Mouse (Mus musculus): Measurements from ENCODE around the gene Gm7971. TPM values are rescaled to one million over a fixed set of nuclear protein-coding genes. Genes with fewer than 3 reads are reported as not detected.
"Not testable (repeated sequence)": the region's sequence is repeated elsewhere in the genome, so short reads cannot be mapped to it uniquely, and the experiment has no call there.

Gene Gm7971
- polyA plus RNA-seq (2016; fragmentation: Nextera tagmentation; extraction: Ambion mirVana), result not detected in 2 replicates

DNA sequence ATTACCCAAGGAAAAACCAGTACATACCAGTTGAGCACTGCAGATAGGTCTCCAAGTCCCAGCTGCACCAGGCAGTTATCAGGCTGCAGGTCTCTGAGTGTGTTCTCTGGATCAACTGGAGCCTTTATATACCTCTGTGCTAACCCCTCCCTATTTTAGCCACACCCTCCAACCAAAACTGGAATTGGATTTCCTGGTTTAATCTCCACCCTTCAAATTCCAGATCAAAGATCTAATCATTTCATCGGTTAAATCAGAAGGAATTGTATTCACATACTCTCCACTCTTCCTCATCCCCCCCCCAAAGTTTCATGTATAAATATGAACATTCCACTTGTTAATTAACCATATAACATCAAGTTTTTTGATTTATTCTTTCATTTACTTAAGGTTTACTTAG lies at the start of gene Gm7971:
Gene Gm7971, minus strand, starts transcription at position 101 of the 400 bp plus-strand sequence.
- WGBS, result no CpG with 5 or more reads among the region's 1 CpGs
- not testable (repeated sequence) for H3K27me3 ChIP-seq; H3K27ac ChIP-seq; H3K4me2 ChIP-seq (replicated peaks); H3K9ac ChIP-seq; H3K4me1 ChIP-seq; H3K4me3 ChIP-seq; H3K36me3 ChIP-seq; H3K9me3 ChIP-seq; ATAC-seq (ENCODE audit: insufficient number of reproducible peaks, insufficient read depth, low FRiP score, low TSS enrichment)

Other genes starting within 250 kb of the Gm7971 start
- gene D5Ertd577e, start 138.1 kb downstream of the Gm7971 start, polyA plus RNA-seq (2016; fragmentation: Nextera tagmentation; extraction: Ambion mirVana), result not detected in 2 replicates
- gene Gm3286, start 84.1 kb downstream of the Gm7971 start, polyA plus RNA-seq (2016; fragmentation: Nextera tagmentation; extraction: Ambion mirVana), result not detected in 2 replicates
- not detected in 2 replicates for gene Gm7978, start 141.3 kb upstream of the Gm7971 start, polyA plus RNA-seq (2016; fragmentation: Nextera tagmentation; extraction: Ambion mirVana)
- gene Gm7982, start 147.1 kb upstream of the Gm7971 start, polyA plus RNA-seq (2016; fragmentation: Nextera tagmentation; extraction: Ambion mirVana), result not detected in 2 replicates
- not detected in 2 replicates for gene E330014E10Rik, start 181.1 kb upstream of the Gm7971 start, polyA plus RNA-seq (2016; fragmentation: Nextera tagmentation; extraction: Ambion mirVana)